Mouse (Mus musculus): ENCODE data around the gene Sgo1. TPM values are rescaled to one million over a fixed set of nuclear protein-coding genes. Genes with fewer than 3 reads are reported as not detected.

Sgo1 gene
- 0.09 and 0.95 TPM in 2 replicates for polyA plus RNA-seq (2012; rRNA removed; ENCODE audit: low replicate concordance)

DNA sequence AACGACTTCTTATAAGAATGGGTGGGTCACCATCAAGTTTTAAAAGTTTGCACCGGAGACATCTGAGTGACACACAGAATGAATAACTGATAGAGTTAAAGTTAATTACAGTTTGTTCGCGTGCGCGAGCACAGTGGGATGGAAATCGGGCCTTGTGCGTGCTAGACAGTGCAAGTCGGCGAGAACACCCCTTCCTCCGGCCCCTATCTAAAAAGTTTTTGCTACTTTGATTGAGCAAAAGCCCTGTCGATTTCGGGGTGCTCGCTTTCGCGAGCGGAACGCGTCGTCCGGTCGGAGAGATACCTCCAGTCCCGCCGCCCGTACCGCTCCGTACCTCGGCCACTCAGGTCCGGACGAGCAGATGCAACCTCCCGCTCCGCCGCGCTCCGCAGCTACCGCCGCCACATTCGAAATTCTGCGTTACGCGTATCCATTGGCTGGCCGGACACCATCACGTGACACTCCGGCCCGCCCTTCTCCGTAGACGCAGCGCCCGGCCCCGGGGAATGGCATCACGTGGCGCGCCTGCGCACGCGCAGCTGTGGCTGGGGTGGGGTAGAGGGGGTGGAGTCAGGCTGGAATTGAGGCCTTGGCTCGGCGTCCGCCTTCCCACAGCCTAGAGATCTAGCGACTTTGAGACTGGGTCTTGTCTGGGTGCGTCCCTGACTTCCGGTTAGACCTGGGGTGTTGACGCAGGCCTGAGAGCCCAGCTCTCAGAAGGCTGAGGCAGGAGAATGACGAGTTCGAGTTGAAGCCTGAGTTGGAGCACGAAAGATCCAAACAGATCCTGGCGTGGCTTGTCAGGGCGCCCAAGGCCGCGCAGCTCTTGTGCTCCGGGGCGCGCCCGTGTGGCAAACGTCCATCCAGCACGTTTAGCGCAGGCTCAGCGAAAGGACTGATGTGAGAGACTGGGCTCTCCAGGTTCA is at the start of gene Sgo1:
Sgo1 (minus strand) TSS at position 457 of the 926 bp plus-strand sequence.

Other genes with a start within 250 kb of the Sgo1 start
- 0.19 and 2.1 TPM in 2 replicates for gene Efhb, start 226.0 kb downstream of the Sgo1 start, polyA plus RNA-seq (2012; rRNA removed; ENCODE audit: low replicate concordance)
- gene Rab5a, start 210.1 kb downstream of the Sgo1 start, polyA plus RNA-seq (2012; rRNA removed; ENCODE audit: low replicate concordance) = 9.7 and 11.5 TPM in 2 replicates
- not detected in 2 replicates for gene Pp2d1, start 149.9 kb downstream of the Sgo1 start, polyA plus RNA-seq (2012; rRNA removed; ENCODE audit: low replicate concordance)
- 13.7 and 17.9 TPM in 2 replicates for gene Kat2b, start 122.5 kb downstream of the Sgo1 start, polyA plus RNA-seq (2012; rRNA removed; ENCODE audit: low replicate concordance)
- 0.62 TPM in 1 of 2 replicates, not detected in the other for gene Sult1c2, start 157.0 kb upstream of the Sgo1 start, polyA plus RNA-seq (2012; rRNA removed; ENCODE audit: low replicate concordance)